ENCODE assay signal across 8 mouse cellular contexts in the genomic region with DNA sequence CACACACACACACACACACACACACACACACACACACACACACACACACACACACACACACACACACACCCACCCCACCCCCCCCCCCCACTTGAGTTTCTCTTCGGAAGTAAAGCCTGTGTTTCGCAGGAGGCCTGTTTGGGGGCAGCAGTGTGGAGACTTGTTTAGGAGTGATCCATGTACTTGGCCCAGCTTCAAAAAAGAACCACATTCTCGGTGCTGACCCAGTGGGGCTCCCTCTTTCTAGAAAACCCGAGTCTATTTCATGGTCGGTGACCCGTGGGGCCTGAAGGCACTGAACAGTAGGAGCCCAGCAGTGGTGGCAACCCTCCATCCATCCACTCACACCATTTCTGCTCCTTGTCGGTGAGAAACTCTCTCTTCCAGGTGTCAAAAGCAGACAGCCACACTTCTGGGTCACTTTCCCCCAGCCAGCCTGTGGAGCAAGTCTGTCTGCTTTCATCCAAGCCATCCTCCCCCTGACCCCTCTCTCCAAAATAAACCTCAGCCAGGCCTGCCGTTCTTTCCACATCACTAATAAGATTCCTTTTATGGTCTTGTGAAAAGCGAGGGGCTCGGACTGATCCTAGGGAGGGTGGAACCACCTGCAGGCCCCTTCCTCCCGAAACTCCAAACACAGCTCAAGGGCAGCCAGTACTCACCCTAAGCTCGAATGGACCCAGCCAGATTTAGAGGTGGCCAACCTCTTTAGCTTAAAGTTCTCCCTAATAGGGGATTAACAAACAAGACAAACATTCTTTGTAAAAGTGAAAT. TPM values are rescaled to one million over a fixed set of nuclear protein-coding genes. Genes with fewer than 3 reads are reported as not detected.
A peak's percentile ranks its signal among the peaks of the same experiment; 100 is the strongest.
DNase-seq lines count a peak whose midpoint lies in the region; ATAC-seq and TF ChIP-seq lines count a peak whose summit lies in the region.

No protein-coding gene starts in this region.

- peak overlapping the region; percentile 83 for H3K4me3 ChIP-seq in lung, postnatal 0 days (ENCODE audit: low read depth, low read length)
- H3K4me3 ChIP-seq in forebrain, postnatal 0 days (ENCODE audit: low read depth, low read length), result peak overlapping the region; percentile 64
- peak overlapping the region; percentile 64; the same call in 1 of the 2 replicates for H3K4me3 ChIP-seq in liver, embryonic 12.5 days
- H3K4me3 ChIP-seq in stomach, embryonic 14.5 days (ENCODE audit: low read depth, low read length), result peak overlapping the region; percentile 54

- peak overlapping the region; percentile 16 for H3K27ac ChIP-seq in lung, postnatal 0 days (ENCODE audit: low read length)
- no peak overlapping the region for H3K27ac ChIP-seq in forebrain, postnatal 0 days (ENCODE audit: low read depth, low read length)
- no peak overlapping the region for H3K27ac ChIP-seq in liver, embryonic 12.5 days
- peak overlapping the region; percentile 92 for H3K27ac ChIP-seq in stomach, embryonic 14.5 days (ENCODE audit: low read length)

- H3K9me3 ChIP-seq in lung, postnatal 0 days (ENCODE audit: low read length), result no peaks in the 10 kb centered on the region
- H3K9me3 ChIP-seq in forebrain, postnatal 0 days (ENCODE audit: low read length), result no peaks in the 10 kb centered on the region
- no peaks in the 10 kb centered on the region for H3K9me3 ChIP-seq in liver, embryonic 12.5 days (replicated peaks)
- H3K9me3 ChIP-seq in stomach, embryonic 14.5 days (ENCODE audit: control insufficient read depth, low read depth, low read length), result no peaks in the 10 kb centered on the region

- no peak for TF ChIP-seq EP300 in lung, postnatal 0 days (IDR thresholded peaks at IDR 0.05)

- no peaks in the 10 kb centered on the region for H3K27me3 ChIP-seq in lung, postnatal 0 days (replicated peaks; ENCODE audit: insufficient read depth, low read length)
- H3K27me3 ChIP-seq in forebrain, postnatal 0 days (ENCODE audit: insufficient read depth, low read length), result peaks cover 4% of the 10 kb centered on the region; the same call in 1 of the 2 replicates
- H3K27me3 ChIP-seq in liver, embryonic 12.5 days (replicated peaks), result peaks cover 78% of the 10 kb centered on the region
- no peaks in the 10 kb centered on the region for H3K27me3 ChIP-seq in stomach, embryonic 14.5 days (ENCODE audit: control insufficient read depth, insufficient read depth, low read length)

- peak overlapping the region; percentile 93 for H3K4me2 ChIP-seq in lung, postnatal 0 days (replicated peaks; ENCODE audit: low read depth, low read length)
- peak overlapping the region; percentile 78 for H3K4me2 ChIP-seq in forebrain, postnatal 0 days (ENCODE audit: low read depth)
- H3K4me2 ChIP-seq in liver, embryonic 12.5 days, result peak overlapping the region; percentile 74
- peak overlapping the region; percentile 88 for H3K4me2 ChIP-seq in stomach, embryonic 14.5 days (replicated peaks; ENCODE audit: low read depth, low read length)

- no peaks in the 10 kb centered on the region for H3K36me3 ChIP-seq in lung, postnatal 0 days (ENCODE audit: insufficient read depth, low read length)
- H3K36me3 ChIP-seq in forebrain, postnatal 0 days (ENCODE audit: insufficient read depth), result no peaks in the 10 kb centered on the region
- H3K36me3 ChIP-seq in liver, embryonic 12.5 days, result no peaks in the 10 kb centered on the region
- no peaks in the 10 kb centered on the region; the same call in 1 of the 2 replicates for H3K36me3 ChIP-seq in stomach, embryonic 14.5 days (ENCODE audit: control insufficient read depth, insufficient read depth, low read length)

- H3K9ac ChIP-seq in lung, postnatal 0 days (replicated peaks; ENCODE audit: low read depth), result no peak overlapping the region
- H3K9ac ChIP-seq in forebrain, postnatal 0 days, result peak overlapping the region; percentile 42; the same call in 1 of the 2 replicates
- no peak overlapping the region for H3K9ac ChIP-seq in liver, embryonic 12.5 days
- peak overlapping the region; percentile 82 for H3K9ac ChIP-seq in stomach, embryonic 14.5 days (replicated peaks; ENCODE audit: low read depth, low read length)

- peaks cover 6% of the 10 kb centered on the region; the same call in 1 of the 2 replicates for H3K4me1 ChIP-seq in lung, postnatal 0 days (ENCODE audit: insufficient read depth, low read depth, low read length)
- H3K4me1 ChIP-seq in forebrain, postnatal 0 days (ENCODE audit: insufficient read depth), result peaks cover 16% of the 10 kb centered on the region
- peaks cover 30% of the 10 kb centered on the region for H3K4me1 ChIP-seq in liver, embryonic 12.5 days
- H3K4me1 ChIP-seq in stomach, embryonic 14.5 days (ENCODE audit: control insufficient read depth, insufficient read depth, low read length), result peaks cover 29% of the 10 kb centered on the region; the same call in 1 of the 2 replicates

- 18% methylated on average over 11 of the region's 12 CpGs for WGBS in lung, postnatal 0 days
- 7% methylated on average over 12 of the region's 12 CpGs for WGBS in forebrain, postnatal 0 days
- 48% methylated on average over 12 of the region's 12 CpGs for WGBS in liver, embryonic 12.5 days (ENCODE audit: insufficient replicate concordance)
- 11% methylated on average over 12 of the region's 12 CpGs for WGBS in stomach, embryonic 14.5 days

- TF ChIP-seq CTCF in lung, postnatal 0 days (IDR thresholded peaks at IDR 0.05), result no peak
- TF ChIP-seq CTCF in forebrain, postnatal 0 days (IDR thresholded peaks at IDR 0.05; ENCODE audit: low read depth), result no peak

- DNase-seq in lung, postnatal 0 days (ENCODE audit: low spot score), result peak; percentile 19
- no peak for DNase-seq in lung, adult 18-20 months
- no peak for DNase-seq in forebrain, postnatal 0 days
- no peak for DNase-seq in thymus, adult 18-20 months
- no peak for DNase-seq in right cerebral cortex, postnatal 10 days (ENCODE audit: low spot score in 2 of 2)

- ATAC-seq in lung, postnatal 0 days, result no peak
- no peak for ATAC-seq in forebrain, postnatal 0 days
- ATAC-seq in liver, embryonic 12.5 days, result no peak
- ATAC-seq in stomach, embryonic 14.5 days (ENCODE audit: insufficient number of reproducible peaks, insufficient read depth, low FRiP score, low read depth), result no peak
- no peak for ATAC-seq in inflammation-experienced regulatory T-cells, adult 6 months

RNA-seq across cellular contexts. Expression of a gene that starts 3.0 kb away (rescaled TPM):
- 14.8 and 15.4 TPM in 2 replicates for polyA plus RNA-seq in lung, postnatal 0 days (2015; fragmentation: Nextera tagmentation; extraction: Ambion mirVana)
- 4.9 and 10.3 TPM in 2 replicates for total RNA-seq in forebrain, postnatal 0 days (2014; rRNA removed)
- polyA plus RNA-seq in forebrain, postnatal 0 days (2015; fragmentation: Nextera tagmentation; extraction: Ambion mirVana), result 2.7 and 4.1 TPM in 2 replicates
- 2.7 and 2.8 TPM in 2 replicates for polyA plus RNA-seq in liver, embryonic 12.5 days (2016; fragmentation: Nextera tagmentation; extraction: Ambion mirVana)
- polyA plus RNA-seq in stomach, embryonic 14.5 days (2014; fragmentation: Nextera tagmentation; extraction: Ambion mirVana), result 20.2 and 23.6 TPM in 2 replicates
- under 1 TPM; 0.13 to 0.86 (median 0.77) TPM for polyA plus RNA-seq in inflammation-experienced regulatory T-cells, adult 6 months (2017; shearing (Covaris generic))

Comparison
In these comparisons a context has a peak if more than half of its experiments do, and no peak if none do; other contexts are left out.
1. H3K27ac ChIP-seq: peak in lung, postnatal 0 days (single experiment) and stomach, embryonic 14.5 days (single experiment); none in forebrain, postnatal 0 days (single experiment) and liver, embryonic 12.5 days (single experiment).
2. H3K9ac ChIP-seq: peak in forebrain, postnatal 0 days (single experiment) and stomach, embryonic 14.5 days (single experiment); none in lung, postnatal 0 days (single experiment) and liver, embryonic 12.5 days (single experiment).
3. Peak in every context shown above with its lines, with median percentiles within 50 percentile points of each other: H3K4me2 ChIP-seq and H3K4me3 ChIP-seq.